ENCODE assay signal across 9 mouse cellular contexts in genomic region chrX:72819594-72819993, GRCm38 (mm10). TPM values are rescaled to one million over a fixed set of nuclear protein-coding genes. Genes with fewer than 3 reads are reported as not detected.
DNase-seq lines count a peak whose midpoint lies in the region; TF ChIP-seq lines count a peak whose summit lies in the region.
"Had no signal": no experiment of that assay in that cellular context is flagged by ENCODE, and none has a peak within 500 bp of the region (broad histone marks: within the 10 kb centered on the region; RNA-seq: fewer than 3 reads in every experiment).

No protein-coding gene starts in this region.

- 3% methylated on average over 5 of the region's 5 CpGs for WGBS in heart, adult 2 months

- no peaks in the 10 kb centered on the region for H3K79me2 ChIP-seq in heart, adult 2 months (replicated peaks; ENCODE audit: control insufficient read depth, insufficient read depth, low read length)

- H3K27ac ChIP-seq in heart, adult 2 months = no peak overlapping the region
- H3K27ac ChIP-seq in embryonic fibroblast, embryonic 13.5 days (ENCODE audit: insufficient read depth, low read length) = no peak overlapping the region

- peak; percentile 20 to 72 for DNase-seq in heart, adult 2 months
- DNase-seq in heart, adult 11 months = no peak
- DNase-seq in adrenal gland, postnatal 4 days (ENCODE audit: low spot score in 2 of 2) = peak; percentile 5 to 23
- peak; percentile 52 for DNase-seq in hindlimb bud, embryonic 11.5 days (ENCODE audit: extremely low spot score, low read depth, low spot score)
- peak; percentile 75 for DNase-seq in left cerebral cortex, postnatal 4 days
- peak; percentile 68 for DNase-seq in neural tube, embryonic 10.5 days (ENCODE audit: extremely low spot score, low spot score)
- peak; percentile 8 for DNase-seq in testis, postnatal 14 days (ENCODE audit: low spot score)

- H3K36me3 ChIP-seq in heart, adult 2 months (ENCODE audit: control insufficient read depth, insufficient read depth, low read length) = no peaks in the 10 kb centered on the region

- no peaks in the 10 kb centered on the region for H3K4me1 ChIP-seq in heart, adult 2 months (ENCODE audit: control insufficient read depth, insufficient read depth, low read length)
- H3K4me1 ChIP-seq in embryonic fibroblast, embryonic 13.5 days (ENCODE audit: control insufficient read depth, insufficient read depth, low read length) = no peaks in the 10 kb centered on the region

- no peak overlapping the region for H3K4me3 ChIP-seq in heart, adult 2 months
- no peak overlapping the region for H3K4me3 ChIP-seq in embryonic fibroblast, embryonic 13.5 days (ENCODE audit: insufficient read depth, low read length)
- H3K4me3 ChIP-seq: myocyte had no signal

- H3K9ac ChIP-seq in heart, adult 2 months (ENCODE audit: low read depth, low read length) = no peak overlapping the region

- no peak for TF ChIP-seq POLR2A in heart, adult 2 months (IDR thresholded peaks at IDR 0.05; ENCODE audit: insufficient read depth, low read depth, low read length)
- TF ChIP-seq POLR2A in embryonic fibroblast, embryonic 13.5 days (IDR thresholded peaks at IDR 0.05; ENCODE audit: low read depth, low read length) = no peak

- no peaks in the 10 kb centered on the region for H3K27me3 ChIP-seq in heart, adult 2 months (ENCODE audit: control insufficient read depth, insufficient read depth, low read length)

- no peak for TF ChIP-seq EP300 in heart, adult 2 months (IDR thresholded peaks at IDR 0.05; ENCODE audit: insufficient read depth, low read depth, low read length)

- peak; percentile 96 for TF ChIP-seq CTCF in heart, adult 2 months (IDR thresholded peaks at IDR 0.05)
- TF ChIP-seq CTCF in embryonic fibroblast, embryonic 13.5 days (IDR thresholded peaks at IDR 0.05; ENCODE audit: borderline replicate concordance, insufficient read depth, low read length) = peak; percentile 74; the same call in 1 of the 2 replicates

- intact Hi-C loops in heart, adult 2 months (cut with DNase I) = loop anchor here (5.0 to 10.0 kb wide), 2 partner anchors 835 to 1172 kb away; no protein-coding TSS in a partner anchor
- intact Hi-C loops in left cerebral cortex, postnatal 4 days (cut with DNase I) = loop anchor here (5.0 kb wide), 1 partner anchor 1167 kb away; no protein-coding TSS in a partner anchor

RNA-seq across cellular contexts. Expression of gene Gabrq, which starts 5.4 kb away (rescaled TPM):
- not detected for total RNA-seq in heart, adult 2 months (2021)
- polyA plus RNA-seq in heart, adult 2 months (2012; rRNA removed) = 0.08 and 0.32 TPM in 2 replicates
- total RNA-seq in adrenal gland, postnatal 4 days (2021) = under 1 TPM; 0.08 to 0.20 TPM
- polyA plus RNA-seq in embryonic fibroblast, embryonic 13.5 days (2011; ENCODE audit: insufficient read length, low read depth, missing spikeins) = not detected in 2 replicates
- total RNA-seq in left cerebral cortex, postnatal 4 days (2021) = 1 to 10 TPM; 2.6 to 3.6 TPM
- polyA plus RNA-seq: myocyte had no signal
